Mouse (Mus musculus) midbrain, embryonic 13.5 days (tissue): ENCODE results near the gene Calml3. TPM values are rescaled to one million over a fixed set of nuclear protein-coding genes. Genes with fewer than 3 reads are reported as not detected.

Source experiments
- ATAC-seq: fragments of 200-750 bp; cut with Nextera tagmentation; 2 replicates; pipeline ENCODE4 v1.8.0; 2017; ENCODE audit warnings: mild to moderate bottlenecking, moderate TSS enrichment, moderate library complexity
- H3K27ac ChIP-seq: fragments of 300-500 bp; sonication (generic); 2 replicates; pipeline ENCODE4 v1.5.1; 2015; ENCODE audit warnings: inconsistent platforms, mild to moderate bottlenecking, moderate library complexity
- H3K27me3 ChIP-seq: fragments of 300-500 bp; sonication (generic); 2 replicates; pipeline ENCODE4 v1.6.1; 2015; ENCODE audit warnings: mild to moderate bottlenecking, inconsistent platforms
- H3K36me3 ChIP-seq: fragments of 300-500 bp; sonication (generic); 2 replicates; pipeline ENCODE4 v1.6.1; 2015; ENCODE audit warnings: mild to moderate bottlenecking, inconsistent platforms
- H3K4me1 ChIP-seq: fragments of 300-500 bp; sonication (generic); replicated peaks from 2 replicates; pipeline ENCODE4 v1.6.1; 2015; ENCODE audit warnings: inconsistent platforms
- H3K4me2 ChIP-seq: fragments of 300-500 bp; sonication (generic); replicated peaks from 2 replicates; pipeline ENCODE4 v1.6.1; 2015; ENCODE audit warnings: moderate library complexity, mild to moderate bottlenecking, inconsistent platforms
- H3K4me3 ChIP-seq: fragments of 300-500 bp; sonication (generic); replicated peaks from 2 replicates; pipeline ENCODE4 v1.5.1; 2015; ENCODE audit warnings: mild to moderate bottlenecking, inconsistent platforms
- H3K9ac ChIP-seq: fragments of 300-500 bp; sonication (generic); replicated peaks from 2 replicates; pipeline ENCODE4 v1.6.1; 2015; ENCODE audit warnings: mild to moderate bottlenecking, inconsistent platforms
- H3K9me3 ChIP-seq: fragments of 300-500 bp; sonication (generic); 2 replicates; pipeline ENCODE4 v1.6.1; 2016; ENCODE audit warnings: mild to moderate bottlenecking, inconsistent platforms
- WGBS: fragments of 180-500 bp; shearing (Covaris S2); methylation state at CpG from one replicate; pipeline ENCODE4 v1.1.7; 2015; 5-methylcytosine and 5-hydroxymethylcytosine counted together
- polyA plus RNA-seq: library from polyadenylated mRNA; unstranded; fragments of >200 nt; fragmentation: Nextera tagmentation; extraction: Ambion mirVana; gene quantifications from 2 replicates; pipeline ENCODE4 v1.2.1, GENCODE M21; 2015

Calml3 gene
- polyA plus RNA-seq, 1 experiment from 2014 or later, result not detected

GRCm38 (mm10) chr13:3778591-3779364 is 25.3 kb downstream of the Calml3 start:
- ATAC-seq, result no peak
- H3K27me3 ChIP-seq, result no peaks in the 10 kb centered on the region
- no peak overlapping the region for H3K27ac ChIP-seq
- H3K4me2 ChIP-seq, result no peak overlapping the region
- peaks cover 4% of the 10 kb centered on the region; the same call in 1 of the 2 replicates for H3K4me1 ChIP-seq
- H3K36me3 ChIP-seq, result no peaks in the 10 kb centered on the region
- H3K4me3 ChIP-seq, result no peak overlapping the region
- no peaks in the 10 kb centered on the region for H3K9me3 ChIP-seq
- no peak overlapping the region for H3K9ac ChIP-seq
- WGBS, result 81% methylated on average over 4 of the region's 4 CpGs

- peaks cover under 1% of the 10 kb centered on the region; the same call in 1 of the 2 replicates for H3K4me1 ChIP-seq
- H3K9ac ChIP-seq, result no peak overlapping the region
- no peaks in the 10 kb centered on the region for H3K27me3 ChIP-seq
- no peak for ATAC-seq
- no peaks in the 10 kb centered on the region for H3K9me3 ChIP-seq
- H3K4me3 ChIP-seq, result no peak overlapping the region
- 91% methylated on average over 5 of the region's 5 CpGs for WGBS
- H3K36me3 ChIP-seq, result no peaks in the 10 kb centered on the region
- no peak overlapping the region for H3K4me2 ChIP-seq
- no peak overlapping the region for H3K27ac ChIP-seq
Measured at GRCm38 (mm10) chr13:3777216-3777912, 26.8 kb downstream of the Calml3 start.

- no peak overlapping the region for H3K4me3 ChIP-seq
- WGBS, result 88% methylated on average over 4 of the region's 4 CpGs
- ATAC-seq, result no peak
- no peaks in the 10 kb centered on the region for H3K4me1 ChIP-seq
- H3K27ac ChIP-seq, result no peak overlapping the region
- H3K4me2 ChIP-seq, result no peak overlapping the region
- H3K9ac ChIP-seq, result no peak overlapping the region
- no peaks in the 10 kb centered on the region for H3K27me3 ChIP-seq
- no peaks in the 10 kb centered on the region for H3K36me3 ChIP-seq
- no peaks in the 10 kb centered on the region for H3K9me3 ChIP-seq
Measured at GRCm38 (mm10) chr13:3776446-3776845, 27.7 kb downstream of the Calml3 start.

- Histone ChIP-seq H3K9me3 (no peaks in the 10 kb centered on the region), H3K4me1 (no peaks in the 10 kb centered on the region), H3K27me3 (no peaks in the 10 kb centered on the region), H3K4me2 (no peak overlapping the region), H3K9ac (no peak overlapping the region), H3K27ac (no peak overlapping the region), H3K36me3 (no peaks in the 10 kb centered on the region), H3K4me3 (no peak overlapping the region)
- WGBS, result 80% methylated on average over 4 of the region's 4 CpGs
- ATAC-seq, result no peak
Measured at GRCm38 (mm10) chr13:3774991-3775390, 29.1 kb downstream of the Calml3 start.

GRCm38 (mm10) chr13:3774280-3774679 is 29.8 kb downstream of the Calml3 start:
- no peaks in the 10 kb centered on the region for H3K27me3 ChIP-seq
- no peak overlapping the region for H3K4me2 ChIP-seq
- WGBS, result 88% methylated on average over 3 of the region's 3 CpGs
- H3K27ac ChIP-seq, result no peak overlapping the region
- H3K36me3 ChIP-seq, result no peaks in the 10 kb centered on the region
- H3K4me1 ChIP-seq, result no peaks in the 10 kb centered on the region
- H3K4me3 ChIP-seq, result no peak overlapping the region
- no peak overlapping the region for H3K9ac ChIP-seq
- no peak for ATAC-seq
- H3K9me3 ChIP-seq, result no peaks in the 10 kb centered on the region

GRCm38 (mm10) chr13:3773149-3773688 is 30.9 kb downstream of the Calml3 start:
- Histone ChIP-seq H3K4me1 (no peaks in the 10 kb centered on the region), H3K9ac (no peak overlapping the region), H3K36me3 (no peaks in the 10 kb centered on the region), H3K4me3 (no peak overlapping the region), H3K27ac (no peak overlapping the region), H3K9me3 (no peaks in the 10 kb centered on the region), H3K27me3 (no peaks in the 10 kb centered on the region), H3K4me2 (no peak overlapping the region)
- ATAC-seq, result no peak
- 90% methylated on average over 2 of the region's 2 CpGs for WGBS

GRCm38 (mm10) chr13:3771221-3771620 is 32.9 kb downstream of the Calml3 start:
- no peak overlapping the region for H3K4me3 ChIP-seq
- H3K4me2 ChIP-seq, result no peak overlapping the region
- ATAC-seq, result no peak
- H3K9ac ChIP-seq, result no peak overlapping the region
- H3K4me1 ChIP-seq, result no peaks in the 10 kb centered on the region
- WGBS, result 95% methylated on average over 5 of the region's 5 CpGs
- H3K36me3 ChIP-seq, result no peaks in the 10 kb centered on the region
- no peak overlapping the region for H3K27ac ChIP-seq
- no peaks in the 10 kb centered on the region for H3K27me3 ChIP-seq
- no peaks in the 10 kb centered on the region for H3K9me3 ChIP-seq

- ATAC-seq, result peak; percentile 77
- 86% methylated on average over 11 of the region's 11 CpGs for WGBS
Measured at GRCm38 (mm10) chr13:3770170-3771024, 33.7 kb downstream of the Calml3 start.

GRCm38 (mm10) chr13:3769531-3769930 is 34.6 kb downstream of the Calml3 start:
- H3K4me1 ChIP-seq, result no peaks in the 10 kb centered on the region
- H3K9me3 ChIP-seq, result no peaks in the 10 kb centered on the region
- H3K4me3 ChIP-seq, result no peak overlapping the region
- no peak for ATAC-seq
- H3K36me3 ChIP-seq, result no peaks in the 10 kb centered on the region
- H3K4me2 ChIP-seq, result no peak overlapping the region
- H3K9ac ChIP-seq, result no peak overlapping the region
- WGBS, result 91% methylated on average over 3 of the region's 3 CpGs
- no peaks in the 10 kb centered on the region for H3K27me3 ChIP-seq
- no peak overlapping the region for H3K27ac ChIP-seq

More at GRCm38 (mm10) chr13:3770170-3771024, 33.7 kb downstream of the Calml3 start:
- no peaks in the 10 kb centered on the region for H3K36me3 ChIP-seq
- H3K9me3 ChIP-seq, result no peaks in the 10 kb centered on the region
- H3K27ac ChIP-seq, result no peak overlapping the region
- no peak overlapping the region for H3K4me3 ChIP-seq
- H3K9ac ChIP-seq, result no peak overlapping the region
- no peaks in the 10 kb centered on the region for H3K27me3 ChIP-seq
- no peak overlapping the region for H3K4me2 ChIP-seq
- no peaks in the 10 kb centered on the region for H3K4me1 ChIP-seq

GRCm38 (mm10) chr13:3768621-3769020 is 35.5 kb downstream of the Calml3 start:
- Histone ChIP-seq H3K4me3 (no peak overlapping the region), H3K4me2 (no peak overlapping the region), H3K4me1 (no peaks in the 10 kb centered on the region), H3K9me3 (no peaks in the 10 kb centered on the region), H3K27me3 (no peaks in the 10 kb centered on the region), H3K9ac (no peak overlapping the region), H3K27ac (no peak overlapping the region), H3K36me3 (no peaks in the 10 kb centered on the region)
- no peak for ATAC-seq
- 81% methylated on average over 3 of the region's 3 CpGs for WGBS

GRCm38 (mm10) chr13:3767086-3767485 is 37.0 kb downstream of the Calml3 start:
- Histone ChIP-seq H3K9ac (no peak overlapping the region), H3K27me3 (no peaks in the 10 kb centered on the region), H3K36me3 (no peaks in the 10 kb centered on the region), H3K27ac (no peak overlapping the region), H3K9me3 (no peaks in the 10 kb centered on the region), H3K4me2 (no peak overlapping the region), H3K4me1 (no peaks in the 10 kb centered on the region), H3K4me3 (no peak overlapping the region)
- ATAC-seq, result no peak

- Histone ChIP-seq H3K9me3 (no peaks in the 10 kb centered on the region), H3K27me3 (no peaks in the 10 kb centered on the region), H3K27ac (no peak overlapping the region), H3K4me3 (no peak overlapping the region), H3K4me1 (no peaks in the 10 kb centered on the region), H3K36me3 (no peaks in the 10 kb centered on the region), H3K4me2 (no peak overlapping the region), H3K9ac (no peak overlapping the region)
- WGBS, result 88% methylated on average over 4 of the region's 4 CpGs
- no peak for ATAC-seq
Measured at GRCm38 (mm10) chr13:3765781-3766180, 38.3 kb downstream of the Calml3 start.
